Mouse (Mus musculus): ENCODE results near the gene Rac1. TPM values are rescaled to one million over a fixed set of nuclear protein-coding genes. Genes with fewer than 3 reads are reported as not detected.

Gene Rac1
- polyA plus RNA-seq, 2 experiments from 2014 or later, result 63.1 to 70.0 TPM

GRCm38 (mm10) chr5:143491736-143492135 is 36.1 kb downstream of the Rac1 start:
- ATAC-seq, result no peak

DNA sequence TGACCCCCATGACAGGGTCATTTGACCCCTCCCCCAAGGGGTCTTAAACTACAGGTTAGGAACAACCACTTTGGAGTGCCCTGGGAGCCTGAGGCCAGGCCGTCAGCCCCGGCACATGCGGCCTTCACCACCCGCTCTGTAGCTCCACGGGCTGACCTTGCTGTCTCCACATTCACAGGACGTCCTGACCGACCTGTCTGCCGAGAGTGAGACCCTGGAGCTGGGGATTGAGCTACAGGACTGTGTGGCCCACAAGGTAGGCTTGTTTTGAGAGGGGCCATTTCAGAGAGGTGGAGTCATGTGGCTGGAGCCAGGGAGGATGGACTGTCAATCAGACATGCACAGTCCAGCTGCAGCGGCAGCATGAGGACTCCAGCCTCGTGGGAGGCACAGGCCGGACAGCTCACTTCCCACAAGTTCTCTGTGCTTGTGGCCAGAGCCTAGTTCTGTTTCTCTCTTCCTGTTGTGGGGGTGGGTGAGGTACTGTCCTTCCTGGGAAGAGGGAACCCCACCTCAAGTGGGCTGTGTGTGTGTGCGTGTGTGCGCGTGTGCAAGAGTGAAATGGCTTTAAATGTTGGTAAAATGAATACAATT is 38.0 kb downstream of the Rac1 start:
- ATAC-seq, result no peak

DNA sequence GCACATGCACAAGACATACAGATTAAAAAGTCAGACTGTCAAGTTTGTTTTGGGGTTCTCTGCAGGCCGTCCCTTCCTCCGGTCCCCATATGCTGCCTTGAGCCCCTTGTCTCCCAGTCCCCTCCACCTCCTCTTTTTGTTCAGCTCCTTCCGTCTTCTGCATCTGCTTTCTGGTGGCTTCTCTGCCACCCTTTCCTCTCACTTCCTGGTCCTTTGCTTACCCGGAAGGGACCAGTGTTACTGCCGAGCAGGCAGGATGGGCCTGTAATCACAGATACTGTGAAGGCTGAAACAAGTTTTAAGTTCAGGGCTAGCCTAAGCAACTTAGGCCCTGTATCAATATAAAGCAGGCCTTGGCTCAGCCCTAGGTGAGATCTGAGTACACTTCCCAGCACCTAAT is 39.8 kb downstream of the Rac1 start:
- no peak for ATAC-seq

GRCm38 (mm10) chr5:143487193-143487592 is 40.6 kb downstream of the Rac1 start:
- ATAC-seq, result no peak

GRCm38 (mm10) chr5:143484955-143485354 is 42.9 kb downstream of the Rac1 start:
- ATAC-seq, result no peak

GRCm38 (mm10) chr5:143477901-143478300 is 49.9 kb downstream of the Rac1 start:
- ATAC-seq, result no peak

- ATAC-seq, result no peak
These were observed 51.8 kb downstream of the Rac1 start for GRCm38 (mm10) chr5:143476013-143476412.

- ATAC-seq, result no peak
These were observed 52.5 kb downstream of the Rac1 start for GRCm38 (mm10) chr5:143475153-143475844.

- no peak for ATAC-seq
These were observed 55.8 kb downstream of the Rac1 start for GRCm38 (mm10) chr5:143471953-143472618.

GRCm38 (mm10) chr5:143471165-143471546 is 56.7 kb downstream of the Rac1 start:
- ATAC-seq, result no peak

- ATAC-seq, result no peak
These were observed 57.2 kb downstream of the Rac1 start for GRCm38 (mm10) chr5:143470421-143471164.

GRCm38 (mm10) chr5:143469628-143470027 is 58.2 kb downstream of the Rac1 start:
- ATAC-seq, result no peak

DNA sequence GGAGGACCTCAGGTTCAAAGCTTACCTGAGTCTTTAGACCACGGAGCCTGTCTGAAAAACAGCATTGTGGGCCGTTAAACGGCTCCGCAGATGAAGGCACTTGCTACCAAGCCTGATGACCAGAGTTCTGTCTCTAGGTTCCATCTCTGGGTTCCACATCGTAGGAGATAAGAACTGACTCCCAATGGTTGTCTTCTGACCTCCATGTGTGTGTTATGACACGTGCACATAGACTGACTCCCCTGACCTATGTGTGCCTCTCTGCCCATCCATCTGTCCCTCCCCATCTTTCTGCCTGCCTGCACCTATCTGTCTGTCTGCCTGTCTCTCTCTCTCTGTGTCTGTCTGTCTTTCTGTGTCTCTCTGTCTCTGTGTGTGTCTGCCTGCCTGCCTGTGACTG is 59.9 kb downstream of the Rac1 start:
- no peak for ATAC-seq

DNA sequence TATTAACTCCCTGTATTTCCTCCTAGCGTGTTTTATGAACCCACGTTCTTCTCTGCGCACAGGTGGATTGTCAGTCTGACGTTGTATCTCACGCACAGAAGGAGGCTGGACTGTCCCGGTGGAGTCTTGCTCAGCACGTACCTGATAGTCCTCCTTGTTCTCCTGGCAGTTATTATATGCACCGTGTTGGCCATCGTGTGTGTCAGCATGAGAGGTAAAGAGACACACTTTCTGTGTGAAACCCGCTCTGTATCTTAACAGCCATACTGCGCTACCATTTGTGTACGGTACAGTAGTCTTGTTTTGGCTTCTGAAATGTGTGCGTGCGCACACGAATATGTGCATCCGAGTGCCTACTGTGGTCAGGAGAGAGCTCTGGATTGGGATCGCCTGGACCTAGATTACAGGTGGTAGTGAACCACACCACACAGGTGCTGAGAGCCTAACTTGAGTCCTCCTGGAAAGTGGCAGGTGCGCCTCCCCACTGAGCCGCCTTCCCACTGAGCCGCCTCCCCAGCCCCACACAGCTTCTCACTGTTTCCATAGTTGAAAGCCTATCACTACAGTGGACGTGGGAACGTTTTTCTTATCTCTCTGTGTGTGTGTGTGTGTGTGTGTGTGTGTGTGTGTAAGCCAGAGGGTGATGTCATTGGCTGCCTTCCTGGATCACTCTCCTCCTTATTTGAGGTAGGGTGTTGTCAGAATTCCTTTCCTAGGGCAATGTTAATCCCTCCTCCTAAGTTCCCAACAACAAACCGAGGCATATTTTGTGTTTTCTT is 60.8 kb downstream of the Rac1 start:
- no peak for ATAC-seq

DNA sequence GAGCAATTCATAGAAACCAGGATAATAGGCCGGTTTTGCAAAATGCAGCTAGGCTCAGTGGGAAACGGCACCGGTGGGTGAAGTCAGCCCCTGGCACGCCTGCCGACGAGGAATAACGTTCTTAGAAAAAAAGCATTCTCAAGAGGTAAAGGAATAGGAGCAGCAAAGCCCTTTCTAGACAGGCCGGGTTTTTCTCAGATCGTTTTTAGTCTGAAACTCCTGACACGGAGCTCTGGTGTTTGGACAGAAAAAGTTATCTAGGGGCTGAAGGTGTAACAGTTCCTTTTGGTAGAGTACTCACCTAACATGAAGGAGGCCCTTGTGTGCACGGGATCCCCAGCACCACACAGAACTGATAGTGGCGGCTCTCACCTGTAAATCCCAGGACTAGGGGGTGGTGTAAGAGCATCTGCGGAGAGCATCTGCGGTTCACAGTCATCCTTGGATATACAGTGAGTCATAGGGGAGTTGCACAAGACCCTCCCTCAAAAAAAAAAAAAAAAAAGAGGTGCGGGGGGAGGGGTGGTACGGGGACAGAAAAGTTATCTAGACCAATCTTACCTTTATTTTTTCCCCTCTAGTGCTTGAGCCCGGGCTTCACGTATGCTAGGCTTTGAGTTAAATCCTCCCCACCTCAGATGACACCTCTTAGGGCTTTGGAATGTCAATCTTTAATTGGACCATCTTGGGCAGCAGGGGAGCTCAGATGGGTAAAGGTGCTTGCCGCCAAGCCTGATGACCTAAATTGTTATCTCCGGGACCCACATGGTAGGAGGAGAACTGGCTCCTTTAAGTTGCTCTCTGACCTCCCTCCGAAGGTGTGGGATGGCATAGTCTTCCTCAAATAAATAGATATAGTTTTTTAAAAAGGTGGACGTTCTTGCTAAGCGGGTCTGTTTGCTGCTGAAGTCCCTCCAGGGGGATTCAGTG is 62.4 kb downstream of the Rac1 start:
- ATAC-seq, result no peak

- peak; percentile 33 for ATAC-seq
These were observed 63.1 kb downstream of the Rac1 start for GRCm38 (mm10) chr5:143464757-143465118.

- ATAC-seq, result peak; percentile 92
These were observed 63.6 kb downstream of the Rac1 start, which contains the start of gene Daglb for GRCm38 (mm10) chr5:143464100-143464756. Gene Daglb, plus strand, starts transcription at chr5:143464584.

GRCm38 (mm10) chr5:143463671-143464070 is 64.2 kb downstream of the Rac1 start:
- no peak for ATAC-seq
